Mouse (Mus musculus): ENCODE results near the gene Hspb3. TPM values are rescaled to one million over a fixed set of nuclear protein-coding genes. Genes with fewer than 3 reads are reported as not detected.

Hspb3 gene
- polyA plus RNA-seq, 1 experiment from 2014 or later: not detected

GRCm38 (mm10) chr13:113640944-113641597 lies 22.4 kb downstream of the Hspb3 start:
- in situ Hi-C loops (cut with MboI; ENCODE audit: low pct_unique_long_range_greater_than_20kb): loop anchor here (5.0 kb wide), 2 partner anchors 226 to 1151 kb away; no protein-coding TSS in a partner anchor
- no peaks in the 10 kb centered on the region for H3K27me3 ChIP-seq
- ChIA-PET POLR2A (no interaction called here), CTCF (interaction anchor here (0.9 to 4.6 kb wide), 8 partner anchors 21 to 1151 kb away, joined by 3 to 25 read pairs (median 4); partner anchors contain the start of gene Hspb3)
- ATAC-seq (no peak), DNase-seq (ENCODE audit: low read depth, low spot score) (no peak)
- peak; percentile 52 for TF ChIP-seq CTCF (IDR thresholded peaks at IDR 0.05)

DNA sequence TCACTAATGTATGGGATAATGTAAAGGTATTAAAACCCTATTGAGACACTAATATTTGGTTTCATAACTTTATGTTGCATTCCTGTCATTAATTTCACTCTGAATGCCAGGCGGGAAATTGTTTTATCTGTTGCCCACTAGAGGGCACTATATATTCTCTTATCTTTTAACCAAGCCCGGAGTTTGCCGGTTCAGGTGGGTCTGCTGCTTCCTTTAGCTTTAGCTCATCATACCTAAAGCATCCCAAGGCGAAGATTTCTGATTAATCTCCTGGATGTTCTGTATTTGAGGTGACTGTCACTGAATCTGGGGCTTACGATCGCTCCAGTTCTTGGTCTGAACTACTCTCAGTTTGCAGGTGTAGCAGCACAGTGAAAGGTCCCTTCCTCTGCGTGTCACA lies 24.6 kb downstream of the Hspb3 start:
- in situ Hi-C loops (cut with MboI; ENCODE audit: low pct_unique_long_range_greater_than_20kb): no loop called here
- DNase-seq (ENCODE audit: low read depth, low spot score): no peak
- no peaks in the 10 kb centered on the region for H3K27me3 ChIP-seq
- no peak for ATAC-seq
- POLR2A ChIA-PET: interaction anchor here (0.6 to 1.2 kb wide), 2 partner anchors 18 to 226 kb away, joined by 3 read pairs; no protein-coding TSS in a partner anchor
- peak; percentile 58 for TF ChIP-seq CTCF (IDR thresholded peaks at IDR 0.05)
- CTCF ChIA-PET: interaction anchor here (0.6 to 4.6 kb wide), 12 partner anchors 12 to 317 kb away, joined by 3 to 25 read pairs (median 4); partner anchors contain the start of gene Snx18

GRCm38 (mm10) chr13:113635799-113636222 lies 27.7 kb downstream of the Hspb3 start:
- ChIA-PET CTCF (interaction anchor here (1.3 to 2.0 kb wide), 2 partner anchors 17 to 365 kb away, joined by 4 read pairs; partner anchors contain the start of gene Snx18), POLR2A (no interaction called here)
- H3K27me3 ChIP-seq: no peaks in the 10 kb centered on the region
- in situ Hi-C loops (cut with MboI; ENCODE audit: low pct_unique_long_range_greater_than_20kb): no loop called here
- no peak for ATAC-seq
- TF ChIP-seq CTCF (IDR thresholded peaks at IDR 0.05): no peak
- no peak for DNase-seq (ENCODE audit: low read depth, low spot score)

DNA sequence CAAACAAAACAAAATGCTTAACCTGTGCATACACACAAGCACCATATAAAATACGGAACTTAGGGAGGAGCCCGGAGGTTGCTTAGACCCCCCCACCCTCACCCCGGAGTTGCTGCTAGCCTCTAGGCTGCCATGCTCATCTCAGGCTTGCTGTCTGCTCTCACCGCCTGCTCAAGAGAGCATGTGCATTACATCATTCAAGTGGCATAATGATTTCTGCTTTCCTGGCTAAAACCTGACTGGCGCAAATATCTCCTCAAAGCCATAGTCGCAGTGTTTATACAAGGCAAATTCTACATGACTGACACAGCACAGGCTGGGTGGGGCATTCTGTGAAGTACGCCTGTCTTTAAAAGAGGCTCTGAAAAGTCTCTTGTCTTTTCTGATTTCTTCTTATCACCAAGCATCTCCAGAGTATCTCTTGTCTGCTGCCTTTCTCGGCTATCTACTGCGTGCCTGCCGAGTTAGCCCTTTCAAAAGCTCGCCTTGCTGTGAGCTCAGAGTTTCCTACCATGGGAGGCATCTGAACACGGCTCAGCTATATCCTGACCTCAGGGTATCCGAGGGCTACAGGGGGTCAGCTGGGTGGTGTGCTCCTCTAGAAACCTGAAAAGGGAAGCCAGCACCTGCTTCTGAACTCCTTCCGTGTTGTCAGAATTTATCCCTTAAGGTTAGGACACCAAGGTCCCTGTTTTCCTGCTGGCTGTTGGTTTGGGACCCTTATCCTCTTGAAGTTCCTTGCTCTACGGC lies 28.6 kb downstream of the Hspb3 start:
- TF ChIP-seq CTCF (IDR thresholded peaks at IDR 0.05): no peak
- ATAC-seq: no peak
- in situ Hi-C loops (cut with MboI; ENCODE audit: low pct_unique_long_range_greater_than_20kb): loop anchor here (5.0 kb wide), 1 partner anchor 37 kb away; no protein-coding TSS in a partner anchor
- DNase-seq (ENCODE audit: low read depth, low spot score): no peak
- ChIA-PET POLR2A (no interaction called here), CTCF (interaction anchor here (1.2 kb wide), 1 partner anchor 231 kb away, joined by 4 read pairs; no protein-coding TSS in a partner anchor)
- no peaks in the 10 kb centered on the region for H3K27me3 ChIP-seq

DNA sequence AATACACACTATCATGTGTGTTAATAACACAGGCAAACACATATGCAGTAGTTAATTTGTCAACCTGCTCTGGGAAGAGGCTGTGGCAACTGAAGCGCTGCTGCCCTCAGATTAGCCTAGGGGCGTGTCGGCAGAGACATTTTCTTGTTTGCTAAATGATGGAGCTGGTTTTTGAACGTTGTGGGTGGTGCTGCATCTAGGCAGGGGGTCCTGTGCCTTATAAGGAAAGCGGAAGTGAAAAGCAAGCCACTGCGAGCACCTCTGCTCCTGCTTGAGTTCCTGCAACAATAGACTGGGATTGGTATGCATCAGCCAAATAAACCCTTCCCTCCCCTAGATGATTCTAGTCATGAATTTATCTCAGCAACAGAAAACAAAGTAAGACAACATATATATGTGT lies 31.0 kb downstream of the Hspb3 start:
- ATAC-seq (no peak), DNase-seq (ENCODE audit: low read depth, low spot score) (no peak)
- no peaks in the 10 kb centered on the region for H3K27me3 ChIP-seq
- ChIA-PET POLR2A (no interaction called here), CTCF (no interaction called here)
- in situ Hi-C loops (cut with MboI; ENCODE audit: low pct_unique_long_range_greater_than_20kb): loop anchor here (5.0 kb wide), 1 partner anchor 40 kb away; no protein-coding TSS in a partner anchor
- TF ChIP-seq CTCF (IDR thresholded peaks at IDR 0.05): no peak

DNA sequence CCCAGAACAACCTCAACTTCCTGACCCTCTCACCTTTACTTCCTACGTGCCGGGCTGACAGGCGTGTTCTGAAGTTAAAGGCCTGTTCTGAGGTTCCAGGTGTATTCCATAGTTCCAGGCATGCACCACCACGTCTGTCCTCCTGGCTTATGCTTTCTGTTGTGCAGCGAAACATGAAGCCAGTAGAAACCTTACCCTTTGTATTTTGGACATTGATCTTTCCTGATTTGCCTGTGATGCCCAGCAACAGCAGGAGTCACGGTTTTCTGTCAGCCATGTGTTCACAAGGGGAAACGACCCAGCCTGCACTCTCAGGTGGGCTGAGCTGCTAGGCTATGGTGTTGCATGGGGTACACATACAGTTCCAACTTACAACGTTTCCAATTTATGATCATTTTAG lies 35.9 kb downstream of the Hspb3 start:
- ATAC-seq (no peak), DNase-seq (ENCODE audit: low read depth, low spot score) (no peak)
- TF ChIP-seq CTCF (IDR thresholded peaks at IDR 0.05): no peak
- CTCF ChIA-PET: interaction anchor here (0.8 kb wide), 1 partner anchor 12 kb away, joined by 3 read pairs; no protein-coding TSS in a partner anchor
- no peaks in the 10 kb centered on the region for H3K27me3 ChIP-seq
- in situ Hi-C loops (cut with MboI; ENCODE audit: low pct_unique_long_range_greater_than_20kb): no loop called here
- POLR2A ChIA-PET: no interaction called here

DNA sequence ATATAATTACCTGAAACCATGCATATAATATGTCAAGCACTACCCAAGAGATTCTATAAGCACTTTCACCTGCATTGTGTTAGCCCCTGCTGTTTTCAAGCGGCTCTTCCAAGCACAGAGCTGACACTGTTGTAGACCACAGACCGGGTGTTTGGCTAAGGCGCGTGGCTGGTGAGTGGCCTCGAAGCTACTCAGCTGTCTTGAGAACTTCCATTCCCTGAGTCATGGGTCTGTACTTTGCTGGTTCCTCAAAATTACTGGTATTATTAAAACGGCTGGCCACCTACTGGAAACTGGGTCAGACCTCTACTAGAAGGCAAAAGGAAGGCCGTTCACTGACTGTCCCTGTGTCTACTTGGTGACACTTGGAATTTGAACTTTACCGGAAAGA lies 40.6 kb downstream of the Hspb3 start:
- ChIA-PET POLR2A (interaction anchor here (0.6 kb wide), 1 partner anchor 385 kb away, joined by 3 read pairs; no protein-coding TSS in a partner anchor), CTCF (no interaction called here)
- no peak for DNase-seq (ENCODE audit: low read depth, low spot score)
- no peak for ATAC-seq
- no peak for TF ChIP-seq CTCF (IDR thresholded peaks at IDR 0.05)
- no peaks in the 10 kb centered on the region for H3K27me3 ChIP-seq
- in situ Hi-C loops (cut with MboI; ENCODE audit: low pct_unique_long_range_greater_than_20kb): no loop called here

GRCm38 (mm10) chr13:113622122-113622864 lies 41.2 kb downstream of the Hspb3 start:
- no peak for TF ChIP-seq CTCF (IDR thresholded peaks at IDR 0.05)
- in situ Hi-C loops (cut with MboI; ENCODE audit: low pct_unique_long_range_greater_than_20kb): no loop called here
- DNase-seq (ENCODE audit: low read depth, low spot score): no peak
- ATAC-seq: peak; percentile 25
- ChIA-PET POLR2A (no interaction called here), CTCF (no interaction called here)
- no peaks in the 10 kb centered on the region for H3K27me3 ChIP-seq

GRCm38 (mm10) chr13:113619003-113619402 lies 44.5 kb downstream of the Hspb3 start:
- TF ChIP-seq CTCF (IDR thresholded peaks at IDR 0.05): no peak
- H3K27me3 ChIP-seq: no peaks in the 10 kb centered on the region
- no peak for ATAC-seq
- ChIA-PET POLR2A (interaction anchor here (0.5 to 2.1 kb wide), 4 partner anchors 20 to 347 kb away, joined by 3 to 7 read pairs (median 4); no protein-coding TSS in a partner anchor), CTCF (interaction anchor here (1.0 to 4.8 kb wide), 25 partner anchors 18 to 573 kb away, joined by 3 to 39 read pairs (median 4); partner anchors contain the start of gene Gpx8)
- in situ Hi-C loops (cut with MboI; ENCODE audit: low pct_unique_long_range_greater_than_20kb): loop anchor here (5.0 to 10.0 kb wide), 3 partner anchors 154 to 572 kb away; partner anchors contain the start of gene Gpx8
- DNase-seq (ENCODE audit: low read depth, low spot score): no peak
